Mouse (Mus musculus) natural killer cell, adult 2 months (primary cell): ENCODE data around the gene Apoc2.

Experiments used
- DNase-seq, 2 experiments: peaks; one replicate each; pipeline ENCODE4 v3.0.0; 2022; ENCODE audit warnings: low spot score in 2 of 2

The Apoc2 gene

GRCm38 (mm10) chr7:19677872-19678271, at the start of gene Apoc2:
TSS of gene Apoc2 (minus strand) at chr7:19677941.
- DNase-seq = no peak

- no peak for DNase-seq
Measured at GRCm38 (mm10) chr7:19726541-19726940, 48.8 kb upstream of the Apoc2 start.

- no peak for DNase-seq
Measured at GRCm38 (mm10) chr7:19724167-19724566, 46.4 kb upstream of the Apoc2 start.

GRCm38 (mm10) chr7:19722754-19723195, 45.0 kb upstream of the Apoc2 start:
- no peak for DNase-seq

- no peak for DNase-seq
Measured at GRCm38 (mm10) chr7:19719200-19719599, 41.5 kb upstream of the Apoc2 start.

DNA sequence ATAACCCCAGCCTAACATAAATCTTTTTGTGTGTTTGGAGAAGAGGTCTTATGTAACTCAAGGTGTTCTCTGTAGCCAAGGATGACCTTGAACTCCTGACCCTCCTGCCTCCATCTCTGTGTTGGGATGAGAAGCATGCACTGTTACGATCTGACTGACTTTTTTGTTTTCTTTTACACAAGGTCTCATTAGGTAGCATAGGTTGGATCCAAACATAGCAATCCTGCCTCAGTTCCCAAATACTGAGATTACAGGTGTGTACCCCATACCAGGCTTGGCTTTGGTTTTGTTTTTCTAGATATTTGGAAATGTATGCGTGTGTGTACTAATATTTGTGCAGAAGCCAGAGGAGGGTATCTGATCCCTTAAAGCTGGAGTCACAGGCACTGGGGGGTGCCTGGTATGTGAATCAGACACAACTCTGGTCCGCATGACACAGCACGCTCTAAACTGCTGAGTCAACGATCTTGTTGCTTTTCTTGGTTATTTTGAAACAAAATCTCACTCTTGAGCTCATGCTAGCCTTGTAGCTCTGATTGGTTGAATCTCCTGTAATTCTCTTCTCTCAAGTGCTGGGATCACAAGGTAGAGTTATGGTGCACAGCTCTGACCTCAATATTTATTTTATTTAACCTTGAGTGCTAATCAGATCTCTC, 40.7 kb upstream of the Apoc2 start:
- no peak for DNase-seq

DNA sequence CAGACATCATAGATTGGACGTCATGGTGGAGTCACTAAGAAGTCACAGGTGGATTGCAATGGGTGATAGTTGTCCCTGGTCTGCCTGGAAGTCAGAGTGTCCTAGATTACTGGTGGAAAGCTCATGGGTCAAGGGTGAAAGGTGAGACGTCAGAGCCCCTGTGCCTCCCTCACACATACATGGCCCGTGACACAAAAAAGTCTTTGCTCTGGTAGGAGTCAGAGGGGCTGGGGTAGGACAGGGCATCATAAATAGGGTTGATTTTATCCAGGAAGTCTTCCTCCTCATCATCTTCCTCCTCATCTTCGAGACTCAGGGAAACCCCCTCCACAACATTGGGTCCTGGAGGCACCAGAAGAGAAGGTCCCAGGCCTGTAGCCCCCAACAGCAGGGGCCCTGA, 39.6 kb upstream of the Apoc2 start:
- no peak for DNase-seq

GRCm38 (mm10) chr7:19716822-19717221, 39.1 kb upstream of the Apoc2 start:
- no peak for DNase-seq

- DNase-seq = peak in 1 of 2 experiments; percentile 29
Measured at GRCm38 (mm10) chr7:19716055-19716682, 38.4 kb upstream of the Apoc2 start.

DNA sequence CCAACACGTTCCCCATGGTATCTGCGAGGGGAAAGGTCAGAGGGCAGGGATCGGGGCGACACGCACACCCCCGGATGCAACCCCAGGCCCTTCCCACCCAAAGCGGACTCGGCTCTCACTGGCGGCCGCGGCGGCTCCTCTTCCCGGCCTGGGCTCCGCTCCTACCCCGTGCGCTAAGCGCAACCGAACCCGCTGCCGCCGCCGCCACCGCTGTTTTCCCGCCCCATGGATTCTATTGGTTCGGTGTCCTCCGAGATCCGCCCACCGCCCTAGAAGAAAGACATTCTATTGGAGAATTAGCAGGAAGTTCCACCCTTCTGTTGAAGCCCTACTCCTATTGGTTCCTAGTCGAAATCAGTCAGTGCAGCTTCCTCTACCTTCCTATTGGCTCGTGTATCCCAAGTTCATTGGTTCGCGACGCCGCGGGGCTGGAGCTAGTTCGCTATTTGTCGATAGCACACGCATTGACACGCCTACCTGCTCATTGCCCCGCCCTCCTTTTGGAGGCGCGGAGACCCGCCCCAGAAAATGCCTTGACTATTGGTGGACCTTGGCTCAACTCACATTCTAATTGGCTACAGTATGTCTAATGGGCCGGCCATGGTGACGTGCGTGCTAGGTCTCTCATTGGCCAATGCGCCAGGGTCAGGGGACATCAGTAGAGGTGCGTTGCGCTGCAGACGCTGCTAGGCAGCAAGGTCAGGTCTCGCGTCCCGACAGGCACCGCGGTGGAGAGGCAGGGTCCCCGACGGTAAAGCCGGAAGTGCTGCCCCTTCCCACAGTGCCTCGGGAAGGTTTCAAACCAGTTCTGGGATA, 37.7 kb upstream of the Apoc2 start, which contains the start of gene Tomm40:
Gene Tomm40 (minus strand): TSS at position 200 of the 816 bp plus-strand sequence.
- DNase-seq = peak; percentile 99 to 100

DNA sequence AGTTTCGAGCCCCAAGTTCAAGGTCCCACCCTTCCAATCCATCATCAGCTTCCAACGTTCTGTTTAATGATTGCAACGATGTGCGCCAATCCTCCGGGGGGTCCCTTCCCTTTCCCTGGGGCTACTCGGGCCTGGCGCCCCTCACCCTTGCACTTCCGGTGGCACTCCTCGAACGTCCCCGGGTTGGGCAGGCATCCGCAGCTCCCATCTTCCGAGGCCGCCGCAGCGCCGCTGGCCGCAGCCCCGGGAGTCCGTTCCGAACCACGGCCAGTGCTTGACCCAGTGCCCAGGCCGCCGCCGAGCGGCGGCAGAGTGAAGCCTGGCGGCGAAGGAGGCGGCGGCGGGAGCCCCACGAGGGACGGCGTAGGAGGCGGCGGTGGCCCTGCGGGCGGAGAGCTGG, 37.1 kb upstream of the Apoc2 start:
- DNase-seq = no peak

GRCm38 (mm10) chr7:19713598-19713997, 35.9 kb upstream of the Apoc2 start:
- DNase-seq = no peak

- peak; percentile 10 to 40 for DNase-seq
Measured at GRCm38 (mm10) chr7:19713196-19713595, 35.5 kb upstream of the Apoc2 start.

- no peak for DNase-seq
Measured at GRCm38 (mm10) chr7:19712414-19712813, 34.7 kb upstream of the Apoc2 start.

GRCm38 (mm10) chr7:19710650-19711049, 32.9 kb upstream of the Apoc2 start:
- DNase-seq = no peak

DNA sequence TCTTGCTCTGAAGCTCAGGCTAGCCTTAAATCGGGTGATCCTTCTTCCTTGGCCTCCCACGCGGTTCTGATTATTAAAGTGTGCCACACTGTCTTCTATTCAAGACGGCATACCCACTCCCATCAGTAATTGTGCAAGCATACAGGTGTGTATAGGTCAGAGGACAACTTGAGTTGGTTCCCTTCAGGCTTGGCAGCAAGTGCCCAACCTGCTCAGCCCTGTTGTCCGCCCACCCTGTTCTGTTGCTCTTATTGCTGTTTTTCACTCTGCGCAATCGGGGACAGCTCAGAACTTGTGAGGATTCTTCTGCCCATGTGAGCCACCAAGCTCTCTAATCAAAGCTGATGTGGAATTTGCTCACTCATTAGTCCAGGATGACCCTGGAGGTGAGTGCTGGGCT, 27.5 kb upstream of the Apoc2 start:
- DNase-seq = no peak

GRCm38 (mm10) chr7:19704475-19704874, 26.7 kb upstream of the Apoc2 start:
- no peak for DNase-seq

GRCm38 (mm10) chr7:19702859-19703555, 25.3 kb upstream of the Apoc2 start:
- DNase-seq = no peak

GRCm38 (mm10) chr7:19701069-19701761, 23.5 kb upstream of the Apoc2 start:
- peak in 1 of 2 experiments; percentile 20 for DNase-seq

DNA sequence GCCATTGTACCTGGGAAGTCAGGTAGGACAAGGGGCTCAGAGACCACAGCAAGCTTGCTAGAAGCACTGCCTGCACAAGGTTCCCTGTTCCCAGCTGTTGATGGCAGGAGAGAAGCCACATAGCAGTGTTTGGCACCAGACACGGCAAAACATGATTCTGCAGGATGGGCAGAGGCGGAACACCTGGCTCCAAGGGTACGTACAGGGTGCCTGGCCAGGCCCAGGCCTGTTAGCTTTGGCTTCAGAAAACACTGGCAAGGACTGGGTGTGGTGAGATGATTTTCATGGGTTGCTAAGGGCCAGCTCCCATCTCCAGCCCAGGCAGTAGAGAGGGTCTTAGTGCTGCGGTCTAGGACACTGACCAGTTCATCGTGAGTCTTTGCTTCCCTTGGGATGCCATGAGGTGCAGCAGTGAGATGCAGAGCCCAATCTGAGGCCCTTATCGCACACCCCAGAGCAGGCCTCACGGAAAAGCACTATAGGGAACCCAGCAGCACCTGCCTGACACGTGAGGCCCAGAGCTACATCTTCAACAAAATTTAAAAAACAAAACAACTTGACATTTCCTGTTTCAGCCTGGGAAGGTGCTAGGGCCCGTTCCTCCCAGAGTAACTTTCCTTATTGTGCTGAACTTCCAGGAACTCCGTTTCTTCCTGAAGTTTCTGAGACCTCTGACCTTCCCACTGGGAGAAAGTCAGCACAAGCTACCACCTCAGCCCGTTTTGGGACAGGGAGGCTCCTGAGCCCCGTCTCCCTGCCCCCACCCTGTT, 22.7 kb upstream of the Apoc2 start:
- DNase-seq = no peak

GRCm38 (mm10) chr7:19699827-19700148, 22.0 kb upstream of the Apoc2 start:
- no peak for DNase-seq
